Mouse (Mus musculus) lung, embryonic 14.5 days (tissue): ENCODE data around the gene Rarb. TPM values are rescaled to one million over a fixed set of nuclear protein-coding genes. Genes with fewer than 3 reads are reported as not detected.
A peak's percentile ranks its signal among the peaks of the same experiment; 100 is the strongest.

Source experiments
- ATAC-seq: fragments of 200-750 bp; cut with Nextera tagmentation; 2 replicates; pipeline ENCODE4 v1.8.0; 2017; ENCODE audit warnings: mild to moderate bottlenecking, moderate TSS enrichment, moderate library complexity; ENCODE audit not compliant: insufficient read depth
- DNase-seq: peaks from one replicate; pipeline ENCODE4 v3.0.0-alpha.2; 2015
- H3K27ac ChIP-seq: fragments of 300-500 bp; sonication (generic); 2 replicates; pipeline ENCODE4 v1.5.1; 2014; ENCODE audit warnings: low read depth, mild to moderate bottlenecking, moderate library complexity
- H3K27me3 ChIP-seq: fragments of 300-500 bp; sonication (generic); 2 replicates; pipeline ENCODE4 v1.6.1; 2014; ENCODE audit warnings: low read length, control low read depth; ENCODE audit not compliant: insufficient read depth
- H3K36me3 ChIP-seq: fragments of 300-500 bp; sonication (generic); 2 replicates; pipeline ENCODE4 v1.6.1; 2014; ENCODE audit warnings: control low read depth; ENCODE audit not compliant: insufficient read depth
- H3K4me1 ChIP-seq: fragments of 300-500 bp; sonication (generic); 2 replicates; pipeline ENCODE4 v1.6.1; 2014; ENCODE audit warnings: antibody characterized with exemption, control low read depth; ENCODE audit not compliant: insufficient read depth
- H3K4me2 ChIP-seq: fragments of 300-500 bp; sonication (generic); 2 replicates; pipeline ENCODE4 v1.6.1; 2014; ENCODE audit warnings: mild to moderate bottlenecking
- H3K4me3 ChIP-seq: fragments of 300-500 bp; sonication (generic); 2 replicates; pipeline ENCODE4 v1.5.1; 2014; ENCODE audit warnings: low read depth, low read length
- H3K9ac ChIP-seq: fragments of 300-500 bp; sonication (generic); 2 replicates; pipeline ENCODE4 v1.6.1; 2014
- H3K9me3 ChIP-seq: fragments of 300-500 bp; sonication (generic); 2 replicates; pipeline ENCODE4 v1.6.1; 2016; ENCODE audit warnings: low read depth, low read length, control low read depth
- CTCF ChIP-seq: IDR thresholded peaks from 2 replicates; pipeline ENCODE4 v1.5.1; 2016; ENCODE audit warnings: antibody characterized with exemption, low read depth
- WGBS: fragments of 180-500 bp; shearing (Covaris S2); extraction: QIAGEN DNeasy Blood & Tissue Kit; methylation state at CpG from one replicate; pipeline ENCODE4 v1.1.7; 2014; 5-methylcytosine and 5-hydroxymethylcytosine counted together
- polyA plus RNA-seq: library from polyadenylated mRNA; unstranded; fragments of >200 nt; fragmentation: Nextera tagmentation; extraction: Ambion mirVana; gene quantifications from 2 replicates; pipeline ENCODE4 v1.2.1, GENCODE M21; 2014

The Rarb gene
- polyA plus RNA-seq, 1 experiment from 2014 or later: 17.3 TPM

- WGBS: 35% methylated on average over 4 of the region's 4 CpGs
- no peaks in the 10 kb centered on the region for H3K27me3 ChIP-seq
- H3K9me3 ChIP-seq: no peaks in the 10 kb centered on the region
- no peak overlapping the region for H3K27ac ChIP-seq
- H3K36me3 ChIP-seq: no peaks in the 10 kb centered on the region
- DNase-seq (peak; percentile 67), ATAC-seq (peak; percentile 97)
- TF ChIP-seq CTCF: no peak
- no peaks in the 10 kb centered on the region; the same call in 1 of the 2 replicates for H3K4me1 ChIP-seq
- H3K4me3 ChIP-seq: no peak overlapping the region
- no peak overlapping the region for H3K9ac ChIP-seq
- no peak overlapping the region for H3K4me2 ChIP-seq
Measured at GRCm38 (mm10) chr14:16448269-16448987, 370.5 kb downstream of the Rarb start.

- ATAC-seq (0 out of 2 replicates have a peak, but pooled peaks have one; percentile 21), DNase-seq (peak; percentile 55)
- no peak overlapping the region for H3K4me2 ChIP-seq
- H3K9ac ChIP-seq: no peak overlapping the region
- no peak overlapping the region for H3K27ac ChIP-seq
- no peaks in the 10 kb centered on the region for H3K27me3 ChIP-seq
- no peak overlapping the region for H3K4me3 ChIP-seq
- no peaks in the 10 kb centered on the region for H3K36me3 ChIP-seq
- H3K4me1 ChIP-seq: no peaks in the 10 kb centered on the region; the same call in 1 of the 2 replicates
- no peaks in the 10 kb centered on the region for H3K9me3 ChIP-seq
- peak; percentile 68 for TF ChIP-seq CTCF
- WGBS: 30% methylated on average over 3 of the region's 3 CpGs
Measured at GRCm38 (mm10) chr14:16447587-16447986, 371.4 kb downstream of the Rarb start.

GRCm38 (mm10) chr14:16444859-16445258 lies 374.1 kb downstream of the Rarb start:
- no peak overlapping the region for H3K27ac ChIP-seq
- H3K27me3 ChIP-seq: no peaks in the 10 kb centered on the region
- no peak overlapping the region for H3K9ac ChIP-seq
- WGBS: 82% methylated on average over 4 of the region's 4 CpGs
- no peak overlapping the region for H3K4me2 ChIP-seq
- ATAC-seq: no peak
- peaks cover 5% of the 10 kb centered on the region; the same call in 1 of the 2 replicates for H3K36me3 ChIP-seq
- H3K4me1 ChIP-seq: no peaks in the 10 kb centered on the region; the same call in 1 of the 2 replicates
- no peak for DNase-seq
- TF ChIP-seq CTCF: no peak
- no peaks in the 10 kb centered on the region for H3K9me3 ChIP-seq
- no peak overlapping the region for H3K4me3 ChIP-seq

GRCm38 (mm10) chr14:16439385-16440126 lies 379.4 kb downstream of the Rarb start:
- H3K4me2 ChIP-seq: no peak overlapping the region

GRCm38 (mm10) chr14:16437386-16437785 lies 381.6 kb downstream of the Rarb start:
- DNase-seq (no peak), ATAC-seq (no peak)
- 86% methylated on average over 4 of the region's 4 CpGs for WGBS
- TF ChIP-seq CTCF: no peak
- H3K4me3 ChIP-seq: no peak overlapping the region
- H3K27me3 ChIP-seq: no peaks in the 10 kb centered on the region
- H3K27ac ChIP-seq: no peak overlapping the region
- H3K36me3 ChIP-seq: peaks cover 27% of the 10 kb centered on the region; the same call in 1 of the 2 replicates
- no peaks in the 10 kb centered on the region for H3K9me3 ChIP-seq
- H3K4me2 ChIP-seq: no peak overlapping the region
- H3K9ac ChIP-seq: no peak overlapping the region
- H3K4me1 ChIP-seq: no peaks in the 10 kb centered on the region

More at GRCm38 (mm10) chr14:16439385-16440126, 379.4 kb downstream of the Rarb start:
- Histone ChIP-seq H3K27ac (no peak overlapping the region), H3K4me3 (no peak overlapping the region), H3K9ac (no peak overlapping the region), H3K9me3 (no peaks in the 10 kb centered on the region), H3K27me3 (no peaks in the 10 kb centered on the region), H3K4me1 (no peaks in the 10 kb centered on the region), H3K36me3 (peaks cover 20% of the 10 kb centered on the region; the same call in 1 of the 2 replicates)
- WGBS: 69% methylated on average over 6 of the region's 6 CpGs
- TF ChIP-seq CTCF: no peak
- DNase-seq (no peak), ATAC-seq (no peak)

- H3K9ac ChIP-seq: no peak overlapping the region
- ATAC-seq (no peak), DNase-seq (peak; percentile 77)
- no peak overlapping the region for H3K4me3 ChIP-seq
- peaks cover 48% of the 10 kb centered on the region for H3K36me3 ChIP-seq
- H3K27me3 ChIP-seq: no peaks in the 10 kb centered on the region
- TF ChIP-seq CTCF: peak; percentile 83
- H3K9me3 ChIP-seq: no peaks in the 10 kb centered on the region
- no peak overlapping the region for H3K27ac ChIP-seq
- WGBS: 59% methylated on average over 3 of the region's 3 CpGs
- H3K4me1 ChIP-seq: no peaks in the 10 kb centered on the region
- no peak overlapping the region for H3K4me2 ChIP-seq
Measured at GRCm38 (mm10) chr14:16434396-16435171, 384.4 kb downstream of the Rarb start.

- no peak for TF ChIP-seq CTCF
- Histone ChIP-seq H3K4me1 (no peaks in the 10 kb centered on the region), H3K36me3 (peaks cover 59% of the 10 kb centered on the region), H3K9ac (no peak overlapping the region), H3K27ac (no peak overlapping the region), H3K4me3 (no peak overlapping the region), H3K27me3 (no peaks in the 10 kb centered on the region), H3K9me3 (no peaks in the 10 kb centered on the region), H3K4me2 (no peak overlapping the region)
- 77% methylated on average over 2 of the region's 2 CpGs for WGBS
- ATAC-seq (no peak), DNase-seq (no peak)
Measured at GRCm38 (mm10) chr14:16433206-16433605, 385.8 kb downstream of the Rarb start.
